14 mouse cellular contexts compared by ENCODE assay signal in genomic region chr6:83004309-83004708, GRCm38 (mm10). TPM values are rescaled to one million over a fixed set of nuclear protein-coding genes. Genes with fewer than 3 reads are reported as not detected.
DNase-seq lines count a peak whose midpoint lies in the region; ATAC-seq and TF ChIP-seq lines count a peak whose summit lies in the region.
"Had no signal": no experiment of that assay in that cellular context is flagged by ENCODE, and none has a peak within 500 bp of the region (broad histone marks: within the 10 kb centered on the region; RNA-seq: fewer than 3 reads in every experiment).

No protein-coding gene starts in this region.

- no peaks in the 10 kb centered on the region for H3K9me3 ChIP-seq in heart, embryonic 12.5 days (replicated peaks)
- no peaks in the 10 kb centered on the region for H3K9me3 ChIP-seq in lung, embryonic 16.5 days (ENCODE audit: control insufficient read depth, low read length)
- no peaks in the 10 kb centered on the region for H3K9me3 ChIP-seq in liver, embryonic 16.5 days (replicated peaks; ENCODE audit: control insufficient read depth, low read length)
- no peaks in the 10 kb centered on the region for H3K9me3 ChIP-seq in intestine, embryonic 15.5 days
- H3K9me3 ChIP-seq: midbrain, embryonic 12.5 days had no signal

- DNase-seq in heart, adult 9 months (ENCODE audit: low spot score in 2 of 2) = no peak
- DNase-seq in lung, postnatal 4 days = no peak
- DNase-seq: cerebellum, postnatal 10 days; kidney, adult 18-20 months; right cerebral cortex, postnatal 14 days had no signal

- no peak for TF ChIP-seq POLR2A in bone marrow macrophage, adult 2 months (IDR thresholded peaks at IDR 0.05; ENCODE audit: borderline replicate concordance, low read depth, low read length)

- ATAC-seq in heart, embryonic 12.5 days (ENCODE audit: insufficient number of reproducible peaks, low FRiP score) = no peak
- no peak for ATAC-seq in lung, embryonic 16.5 days (ENCODE audit: low read depth)
- no peak for ATAC-seq in liver, embryonic 16.5 days (ENCODE audit: low read depth)
- ATAC-seq in intestine, embryonic 15.5 days = no peak
- ATAC-seq in erythroid progenitor cell, adult 5-6 weeks (replicated peaks; ENCODE audit: low FRiP score, poor library complexity, severe bottlenecking) = no peak; the same call in 1 of the 2 replicates
- ATAC-seq: forebrain, embryonic 16.5 days; hindbrain, postnatal 0 days had no signal

- H3K4me2 ChIP-seq in heart, embryonic 12.5 days = 0 out of 2 replicates have a peak overlapping the region, but pooled peaks have one; percentile 5
- H3K4me2 ChIP-seq in lung, embryonic 16.5 days (ENCODE audit: low read depth, low read length) = no peak overlapping the region
- no peak overlapping the region for H3K4me2 ChIP-seq in liver, embryonic 16.5 days (ENCODE audit: low read depth, low read length)
- H3K4me2 ChIP-seq in intestine, embryonic 15.5 days (replicated peaks) = no peak overlapping the region
- H3K4me2 ChIP-seq: midbrain, embryonic 12.5 days had no signal

- H3K27ac ChIP-seq in heart, embryonic 12.5 days (ENCODE audit: poor library complexity, severe bottlenecking) = peak overlapping the region; percentile 53
- H3K27ac ChIP-seq in lung, embryonic 16.5 days (ENCODE audit: low read length) = peak overlapping the region; percentile 2; the same call in 1 of the 2 replicates
- peak overlapping the region; percentile 99 for H3K27ac ChIP-seq in bone marrow macrophage, adult 2 months (ENCODE audit: insufficient read depth, low read depth, low read length)
- peak overlapping the region; percentile 72 for H3K27ac ChIP-seq in liver, embryonic 16.5 days (ENCODE audit: low read length)
- no peak overlapping the region for H3K27ac ChIP-seq in intestine, embryonic 15.5 days
- H3K27ac ChIP-seq: hindbrain, postnatal 0 days; midbrain, embryonic 12.5 days had no signal

- no peak overlapping the region for H3K9ac ChIP-seq in heart, embryonic 12.5 days
- H3K9ac ChIP-seq in lung, embryonic 16.5 days (ENCODE audit: low read length) = no peak overlapping the region
- H3K9ac ChIP-seq in liver, embryonic 16.5 days (ENCODE audit: low read depth, low read length) = no peak overlapping the region
- no peak overlapping the region for H3K9ac ChIP-seq in intestine, embryonic 15.5 days
- H3K9ac ChIP-seq: midbrain, embryonic 12.5 days had no signal

- H3K27me3 ChIP-seq in heart, embryonic 12.5 days (replicated peaks) = no peaks in the 10 kb centered on the region
- H3K27me3 ChIP-seq in lung, embryonic 16.5 days (ENCODE audit: control insufficient read depth, insufficient read depth, low read depth, low read length) = no peaks in the 10 kb centered on the region
- H3K27me3 ChIP-seq in liver, embryonic 16.5 days (ENCODE audit: control insufficient read depth, insufficient read depth, low read depth, low read length) = no peaks in the 10 kb centered on the region
- H3K27me3 ChIP-seq in intestine, embryonic 15.5 days (replicated peaks) = no peaks in the 10 kb centered on the region
- H3K27me3 ChIP-seq: midbrain, embryonic 12.5 days had no signal

- H3K4me1 ChIP-seq in heart, embryonic 12.5 days (replicated peaks) = peaks cover 14% of the 10 kb centered on the region
- peaks cover 5% of the 10 kb centered on the region; the same call in 1 of the 2 replicates for H3K4me1 ChIP-seq in lung, embryonic 16.5 days (replicated peaks; ENCODE audit: control insufficient read depth, insufficient read depth, low read length)
- peaks cover 47% of the 10 kb centered on the region for H3K4me1 ChIP-seq in bone marrow macrophage, adult 2 months (ENCODE audit: control insufficient read depth, insufficient read depth, low read length)
- peaks cover 22% of the 10 kb centered on the region for H3K4me1 ChIP-seq in liver, embryonic 16.5 days (ENCODE audit: control insufficient read depth, low read depth, low read length)
- no peaks in the 10 kb centered on the region for H3K4me1 ChIP-seq in intestine, embryonic 15.5 days (replicated peaks)
- H3K4me1 ChIP-seq: midbrain, embryonic 12.5 days had no signal

- H3K4me3 ChIP-seq in heart, embryonic 12.5 days = no peak overlapping the region
- no peak overlapping the region for H3K4me3 ChIP-seq in lung, embryonic 16.5 days (ENCODE audit: low read length)
- peak overlapping the region; percentile 69 for H3K4me3 ChIP-seq in bone marrow macrophage, adult 2 months (ENCODE audit: insufficient read depth, low read length)
- H3K4me3 ChIP-seq in liver, embryonic 16.5 days (ENCODE audit: low read depth, low read length) = no peak overlapping the region; the same call in 1 of the 2 replicates
- H3K4me3 ChIP-seq in intestine, embryonic 15.5 days (replicated peaks) = no peak overlapping the region
- H3K4me3 ChIP-seq: midbrain, embryonic 12.5 days had no signal

- no peaks in the 10 kb centered on the region for H3K36me3 ChIP-seq in heart, embryonic 12.5 days
- no peaks in the 10 kb centered on the region for H3K36me3 ChIP-seq in lung, embryonic 16.5 days (ENCODE audit: control insufficient read depth, insufficient read depth, low read length)
- H3K36me3 ChIP-seq in liver, embryonic 16.5 days (ENCODE audit: control insufficient read depth, insufficient read depth) = no peaks in the 10 kb centered on the region
- no peaks in the 10 kb centered on the region for H3K36me3 ChIP-seq in intestine, embryonic 15.5 days
- H3K36me3 ChIP-seq: midbrain, embryonic 12.5 days had no signal

- no peak for TF ChIP-seq CTCF in bone marrow macrophage, adult 2 months (IDR thresholded peaks at IDR 0.05; ENCODE audit: low read depth, low read length)

- 75% methylated on average over 2 of the region's 2 CpGs for WGBS in heart, embryonic 12.5 days
- WGBS in lung, embryonic 16.5 days = 70% methylated on average over 2 of the region's 2 CpGs
- 52% methylated on average over 2 of the region's 2 CpGs for WGBS in liver, embryonic 16.5 days (ENCODE audit: insufficient replicate concordance)
- 82% methylated on average over 2 of the region's 2 CpGs for WGBS in intestine, embryonic 15.5 days

RNA-seq across cellular contexts. Expression of gene Dok1, which starts 29.0 kb away (rescaled TPM):
- polyA plus RNA-seq in heart, embryonic 12.5 days (2016; fragmentation: Nextera tagmentation; extraction: Ambion mirVana) = 8.1 and 11.3 TPM in 2 replicates
- polyA plus RNA-seq in lung, embryonic 16.5 days (2015; fragmentation: Nextera tagmentation; extraction: Ambion mirVana) = 16.7 and 17.6 TPM in 2 replicates
- 69.9 and 72.0 TPM in 2 replicates for polyA plus RNA-seq in bone marrow macrophage, adult 2 months (2012; ENCODE audit: insufficient read depth, insufficient read length, missing spikeins)
- polyA plus RNA-seq in liver, embryonic 16.5 days (2015; fragmentation: Nextera tagmentation; extraction: Ambion mirVana) = 15.7 and 16.1 TPM in 2 replicates
- polyA plus RNA-seq in intestine, embryonic 15.5 days (2015; fragmentation: Nextera tagmentation; extraction: Ambion mirVana) = 9.7 and 9.8 TPM in 2 replicates
- 20.5 and 27.4 TPM in 2 replicates for total RNA-seq in erythroid progenitor cell, adult 5-6 weeks (2015; ENCODE audit: low replicate concordance)
- 26.9 and 34.7 TPM in 2 replicates for total RNA-seq in erythroid progenitor cell, adult 5-6 weeks (2017; ENCODE audit: low replicate concordance)

RNA-seq across cellular contexts. Expression of gene Loxl3, which starts 29.7 kb away (rescaled TPM):
- polyA plus RNA-seq in heart, embryonic 12.5 days (2016; fragmentation: Nextera tagmentation; extraction: Ambion mirVana) = 5.7 and 8.0 TPM in 2 replicates
- polyA plus RNA-seq in lung, embryonic 16.5 days (2015; fragmentation: Nextera tagmentation; extraction: Ambion mirVana) = 25.5 and 26.0 TPM in 2 replicates
- polyA plus RNA-seq in bone marrow macrophage, adult 2 months (2012; ENCODE audit: insufficient read depth, insufficient read length, missing spikeins) = 18.8 and 21.2 TPM in 2 replicates
- 1.9 and 2.1 TPM in 2 replicates for polyA plus RNA-seq in liver, embryonic 16.5 days (2015; fragmentation: Nextera tagmentation; extraction: Ambion mirVana)
- 12.7 and 14.2 TPM in 2 replicates for polyA plus RNA-seq in intestine, embryonic 15.5 days (2015; fragmentation: Nextera tagmentation; extraction: Ambion mirVana)
- total RNA-seq in erythroid progenitor cell, adult 5-6 weeks (2015; ENCODE audit: low replicate concordance) = 0.84 and 3.6 TPM in 2 replicates
- total RNA-seq in erythroid progenitor cell, adult 5-6 weeks (2017; ENCODE audit: low replicate concordance) = 0.38 and 3.2 TPM in 2 replicates

RNA-seq across cellular contexts. Expression of gene Aup1, which starts 50.0 kb away (rescaled TPM):
- 120 and 131 TPM in 2 replicates for polyA plus RNA-seq in heart, embryonic 12.5 days (2016; fragmentation: Nextera tagmentation; extraction: Ambion mirVana)
- 195 and 211 TPM in 2 replicates for polyA plus RNA-seq in lung, embryonic 16.5 days (2015; fragmentation: Nextera tagmentation; extraction: Ambion mirVana)
- 354 and 391 TPM in 2 replicates for polyA plus RNA-seq in bone marrow macrophage, adult 2 months (2012; ENCODE audit: insufficient read depth, insufficient read length, missing spikeins)
- polyA plus RNA-seq in liver, embryonic 16.5 days (2015; fragmentation: Nextera tagmentation; extraction: Ambion mirVana) = 180 and 190 TPM in 2 replicates
- polyA plus RNA-seq in intestine, embryonic 15.5 days (2015; fragmentation: Nextera tagmentation; extraction: Ambion mirVana) = 212 and 228 TPM in 2 replicates
- total RNA-seq in erythroid progenitor cell, adult 5-6 weeks (2015; ENCODE audit: low replicate concordance) = 275 and 371 TPM in 2 replicates
- 190 and 242 TPM in 2 replicates for total RNA-seq in erythroid progenitor cell, adult 5-6 weeks (2017; ENCODE audit: low replicate concordance)

RNA-seq across cellular contexts. Expression of gene Htra2, which starts 50.8 kb away (rescaled TPM):
- 86.7 and 86.9 TPM in 2 replicates for polyA plus RNA-seq in heart, embryonic 12.5 days (2016; fragmentation: Nextera tagmentation; extraction: Ambion mirVana)
- polyA plus RNA-seq in lung, embryonic 16.5 days (2015; fragmentation: Nextera tagmentation; extraction: Ambion mirVana) = 61.8 and 64.9 TPM in 2 replicates
- 90.8 and 108 TPM in 2 replicates for polyA plus RNA-seq in bone marrow macrophage, adult 2 months (2012; ENCODE audit: insufficient read depth, insufficient read length, missing spikeins)
- 72.0 and 72.4 TPM in 2 replicates for polyA plus RNA-seq in liver, embryonic 16.5 days (2015; fragmentation: Nextera tagmentation; extraction: Ambion mirVana)
- polyA plus RNA-seq in intestine, embryonic 15.5 days (2015; fragmentation: Nextera tagmentation; extraction: Ambion mirVana) = 72.2 and 86.5 TPM in 2 replicates
- total RNA-seq in erythroid progenitor cell, adult 5-6 weeks (2015; ENCODE audit: low replicate concordance) = 114 and 126 TPM in 2 replicates
- total RNA-seq in erythroid progenitor cell, adult 5-6 weeks (2017; ENCODE audit: low replicate concordance) = 65.7 and 87.8 TPM in 2 replicates

RNA-seq across cellular contexts. Expression of gene Dqx1, which starts 53.3 kb away (rescaled TPM):
- 0.48 and 0.64 TPM in 2 replicates for polyA plus RNA-seq in heart, embryonic 12.5 days (2016; fragmentation: Nextera tagmentation; extraction: Ambion mirVana)
- 1.9 and 2.0 TPM in 2 replicates for polyA plus RNA-seq in lung, embryonic 16.5 days (2015; fragmentation: Nextera tagmentation; extraction: Ambion mirVana)
- polyA plus RNA-seq in bone marrow macrophage, adult 2 months (2012; ENCODE audit: insufficient read depth, insufficient read length, missing spikeins) = 0.83 and 1.6 TPM in 2 replicates
- polyA plus RNA-seq in liver, embryonic 16.5 days (2015; fragmentation: Nextera tagmentation; extraction: Ambion mirVana) = 9.0 and 9.3 TPM in 2 replicates
- polyA plus RNA-seq in intestine, embryonic 15.5 days (2015; fragmentation: Nextera tagmentation; extraction: Ambion mirVana) = 14.0 and 14.9 TPM in 2 replicates
- 2.5 and 6.8 TPM in 2 replicates for total RNA-seq in erythroid progenitor cell, adult 5-6 weeks (2015; ENCODE audit: low replicate concordance)
- total RNA-seq in erythroid progenitor cell, adult 5-6 weeks (2017; ENCODE audit: low replicate concordance) = 3.7 and 3.9 TPM in 2 replicates
- total RNA-seq: hindbrain, postnatal 0 days had no signal
